Mouse (Mus musculus) 3T3-L1 (cell line): ENCODE data around the gene Frem2.
A peak's percentile ranks its signal among the peaks of the same experiment; 100 is the strongest.

Source experiments
- DNase-seq: peaks from one replicate; pipeline ENCODE4 v3.0.0-alpha.2; 2015; ENCODE audit warnings: low read depth, low spot score

The Frem2 gene

GRCm38 (mm10) chr3:53620978-53621377 lies 36.2 kb downstream of the Frem2 start:
- no peak for DNase-seq

- DNase-seq: no peak
These were observed 36.8 kb downstream of the Frem2 start for GRCm38 (mm10) chr3:53620355-53620754.

- no peak for DNase-seq
These were observed 46.0 kb downstream of the Frem2 start for GRCm38 (mm10) chr3:53611106-53611505.

- DNase-seq: no peak
These were observed 47.3 kb downstream of the Frem2 start for GRCm38 (mm10) chr3:53609851-53610250.

GRCm38 (mm10) chr3:53600140-53600539 lies 57.0 kb downstream of the Frem2 start:
- DNase-seq: no peak

GRCm38 (mm10) chr3:53599315-53599714 lies 57.8 kb downstream of the Frem2 start:
- no peak for DNase-seq

- no peak for DNase-seq
These were observed 58.9 kb downstream of the Frem2 start for GRCm38 (mm10) chr3:53598153-53598800.

- DNase-seq: no peak
These were observed 62.7 kb downstream of the Frem2 start for GRCm38 (mm10) chr3:53594471-53594870.

- no peak for DNase-seq
These were observed 63.4 kb downstream of the Frem2 start for GRCm38 (mm10) chr3:53593718-53594117.

- no peak for DNase-seq
These were observed 65.1 kb downstream of the Frem2 start for GRCm38 (mm10) chr3:53592036-53592435.

- DNase-seq: peak; percentile 65
These were observed 67.0 kb downstream of the Frem2 start for GRCm38 (mm10) chr3:53590139-53590621.

GRCm38 (mm10) chr3:53583248-53583647 lies 73.9 kb downstream of the Frem2 start:
- no peak for DNase-seq

GRCm38 (mm10) chr3:53580596-53581254 lies 76.4 kb downstream of the Frem2 start:
- no peak for DNase-seq

GRCm38 (mm10) chr3:53579121-53579704 lies 77.9 kb downstream of the Frem2 start:
- no peak for DNase-seq

GRCm38 (mm10) chr3:53576320-53577116 lies 80.6 kb downstream of the Frem2 start:
- no peak for DNase-seq

- no peak for DNase-seq
These were observed 83.0 kb downstream of the Frem2 start for GRCm38 (mm10) chr3:53574123-53574522.

- no peak for DNase-seq
These were observed 85.5 kb downstream of the Frem2 start for GRCm38 (mm10) chr3:53571663-53572062.

- DNase-seq: no peak
These were observed 92.6 kb downstream of the Frem2 start for GRCm38 (mm10) chr3:53564521-53564920.

GRCm38 (mm10) chr3:53563746-53564145 lies 93.4 kb downstream of the Frem2 start:
- DNase-seq: no peak

- no peak for DNase-seq
These were observed 95.3 kb downstream of the Frem2 start for GRCm38 (mm10) chr3:53561813-53562212.

- DNase-seq: no peak
These were observed 98.1 kb downstream of the Frem2 start for GRCm38 (mm10) chr3:53559056-53559455.

GRCm38 (mm10) chr3:53558230-53558629 lies 98.9 kb downstream of the Frem2 start:
- DNase-seq: no peak
